11 mouse cellular contexts compared by ENCODE assay signal in the genomic region with DNA sequence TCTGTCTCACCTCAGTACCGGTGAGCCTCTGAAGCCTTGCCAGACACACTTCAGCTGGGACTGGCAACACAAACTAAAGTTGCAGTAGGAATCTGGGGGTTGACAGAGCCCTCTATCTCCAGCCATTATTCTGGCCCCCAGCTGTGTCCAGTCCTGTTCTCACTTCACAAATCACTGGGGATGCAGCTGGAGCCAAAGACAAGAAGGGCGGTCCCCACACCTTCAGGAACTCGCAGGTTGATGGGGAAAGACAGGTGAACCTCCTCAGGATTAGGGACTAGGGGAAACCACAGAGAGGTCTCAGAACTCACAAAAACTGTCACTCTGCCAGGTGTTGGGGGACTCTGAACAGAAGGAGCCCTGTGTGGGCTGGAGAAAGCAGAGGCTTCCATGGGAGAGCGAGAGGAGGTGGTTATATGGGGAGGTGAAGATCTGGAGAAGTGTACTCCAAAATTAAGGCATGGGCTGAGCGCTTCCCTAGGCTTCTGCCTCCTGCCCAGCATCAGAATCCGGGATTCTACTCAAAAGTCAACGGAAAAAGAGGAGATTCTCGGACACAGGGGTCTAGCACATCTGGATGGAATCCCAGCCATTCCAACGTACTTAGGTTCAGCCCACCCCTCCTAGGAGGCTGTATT. TPM values are rescaled to one million over a fixed set of nuclear protein-coding genes. Genes with fewer than 3 reads are reported as not detected.
DNase-seq lines count a peak whose midpoint lies in the region; ATAC-seq and TF ChIP-seq lines count a peak whose summit lies in the region.
"Had no signal": no experiment of that assay in that cellular context is flagged by ENCODE, and none has a peak within 500 bp of the region (broad histone marks: within the 10 kb centered on the region; RNA-seq: fewer than 3 reads in every experiment).

TSS of gene Hspb7 (plus strand) at position 588 of the 638 bp plus-strand sequence.

- WGBS in thymus, adult 2 months: 61% methylated on average over 9 of the region's 9 CpGs
- 53% methylated on average over 9 of the region's 9 CpGs for WGBS in stomach, embryonic 16.5 days

- H3K9ac ChIP-seq in stomach, embryonic 16.5 days (ENCODE audit: low read length): peak within 1 kb of the TSS; percentile 57
- H3K9ac ChIP-seq: liver, embryonic 14.5 days had no signal

- peak within 1 kb of the TSS; percentile 34 for H3K4me2 ChIP-seq in stomach, embryonic 16.5 days (ENCODE audit: low read depth, low read length)

- peaks cover 21% of the 10 kb centered on the region for H3K4me1 ChIP-seq in thymus, adult 2 months (replicated peaks; ENCODE audit: control insufficient read depth, insufficient read depth, low read length)
- H3K4me1 ChIP-seq in stomach, embryonic 16.5 days (ENCODE audit: control insufficient read depth, insufficient read depth, low read length): peaks cover 23% of the 10 kb centered on the region

- DNase-seq in heart, adult 18-20 months: peak in 1 of 2 experiments; percentile 56
- DNase-seq in heart, adult 9 months (ENCODE audit: low spot score in 2 of 2): no peak
- no peak for DNase-seq in thymus, adult 2 months
- DNase-seq in thymus, postnatal 10 days (ENCODE audit: low spot score in 2 of 2): no peak
- no peak for DNase-seq in heart, postnatal 4 days
- DNase-seq in layer of hippocampus, adult 11-12 months (ENCODE audit: low spot score): no peak
- no peak for DNase-seq in B cell, adult 2 months
- DNase-seq: cerebellum, adult 11-12 months had no signal

- no peak for TF ChIP-seq CTCF in thymus, adult 2 months (IDR thresholded peaks at IDR 0.05; ENCODE audit: borderline replicate concordance, control insufficient read depth, extremely low read depth, insufficient read depth, low read length, poor library complexity)

- TF ChIP-seq POLR2A in thymus, adult 2 months (IDR thresholded peaks at IDR 0.05; ENCODE audit: control insufficient read depth, extremely low read depth, insufficient read depth, low read length, poor library complexity): no peak

- no peaks in the 10 kb centered on the region for H3K9me3 ChIP-seq in stomach, embryonic 16.5 days (replicated peaks; ENCODE audit: control insufficient read depth, low read length)

- no peaks in the 10 kb centered on the region for H3K27me3 ChIP-seq in thymus, adult 2 months (ENCODE audit: control insufficient read depth, insufficient read depth, low read length)
- no peaks in the 10 kb centered on the region for H3K27me3 ChIP-seq in stomach, embryonic 16.5 days (ENCODE audit: control insufficient read depth, insufficient read depth, low read length)

- no peak within 1 kb of the TSS for H3K27ac ChIP-seq in thymus, adult 2 months (ENCODE audit: control insufficient read depth, insufficient read depth, low read length)
- H3K27ac ChIP-seq in stomach, embryonic 16.5 days (ENCODE audit: low read length): peak within 1 kb of the TSS; percentile 73
- H3K27ac ChIP-seq: liver, embryonic 14.5 days had no signal

- no peak within 1 kb of the TSS for H3K4me3 ChIP-seq in thymus, adult 2 months (ENCODE audit: control insufficient read depth, insufficient read depth, low read length)
- H3K4me3 ChIP-seq in stomach, embryonic 16.5 days (replicated peaks; ENCODE audit: low read length): peak within 1 kb of the TSS; percentile 24

- ATAC-seq in stomach, embryonic 16.5 days (ENCODE audit: insufficient read depth, low FRiP score): no peak

- no peaks in the 10 kb centered on the region for H3K36me3 ChIP-seq in thymus, adult 2 months (ENCODE audit: control insufficient read depth, insufficient read depth, low read length)
- H3K36me3 ChIP-seq in stomach, embryonic 16.5 days (ENCODE audit: control insufficient read depth, insufficient read depth, low read length): no peaks in the 10 kb centered on the region

RNA-seq across cellular contexts. Expression of gene Hspb7, which starts in this region (rescaled TPM):
- total RNA-seq in heart, adult 18-20 months (2021): 1,000 to 10,000 TPM; 1,275 to 1,343 TPM
- 3.3 and 36.2 TPM in 2 replicates for polyA plus RNA-seq in thymus, adult 2 months (2012; rRNA removed)
- 100 to 1,000 TPM; 865 to 923 TPM for total RNA-seq in heart, postnatal 4 days (2021)
- polyA plus RNA-seq in stomach, embryonic 16.5 days (2015; fragmentation: Nextera tagmentation; extraction: Ambion mirVana): 5.6 and 5.8 TPM in 2 replicates
- total RNA-seq: MEL had no signal
